Mouse (Mus musculus) midbrain, embryonic 11.5 days (tissue): ENCODE measurements around the gene Hacl1. TPM values are rescaled to one million over a fixed set of nuclear protein-coding genes. Genes with fewer than 3 reads are reported as not detected.
"Not testable (repeated sequence)": the region's sequence is repeated elsewhere in the genome, so short reads cannot be mapped to it uniquely, and the experiment has no call there.

Experiments used
- ATAC-seq: fragments of 200-750 bp; cut with Nextera tagmentation; 2 replicates; pipeline ENCODE4 v1.8.0; 2017; ENCODE audit warnings: moderate TSS enrichment, moderate library complexity; ENCODE audit not compliant: low FRiP score
- DNase-seq: peaks from one replicate; pipeline ENCODE4 v3.0.0; 2015; ENCODE audit warnings: low spot score; ENCODE audit errors: missing footprints
- H3K27ac ChIP-seq: fragments of 300-500 bp; sonication (generic); 2 replicates; pipeline ENCODE4 v1.5.1; 2014; ENCODE audit warnings: low read depth, low read length
- H3K27me3 ChIP-seq: fragments of 300-500 bp; sonication (generic); 2 replicates; pipeline ENCODE4 v1.6.1; 2014; ENCODE audit warnings: mild to moderate bottlenecking, low read length, moderate library complexity, mixed read lengths; ENCODE audit not compliant: control insufficient read depth, insufficient read depth
- H3K36me3 ChIP-seq: fragments of 300-500 bp; sonication (generic); 2 replicates; pipeline ENCODE4 v1.6.1; 2014; ENCODE audit warnings: mild to moderate bottlenecking, low read length, moderate library complexity, mixed read lengths; ENCODE audit not compliant: control insufficient read depth, insufficient read depth
- H3K4me1 ChIP-seq: fragments of 300-500 bp; sonication (generic); 2 replicates; pipeline ENCODE4 v1.6.1; 2014; ENCODE audit warnings: low read length; ENCODE audit not compliant: control insufficient read depth, insufficient read depth
- H3K4me2 ChIP-seq: fragments of 300-500 bp; sonication (generic); 2 replicates; pipeline ENCODE4 v1.6.1; 2014; ENCODE audit warnings: mild to moderate bottlenecking, moderate library complexity
- H3K4me3 ChIP-seq: fragments of 300-500 bp; sonication (generic); 2 replicates; pipeline ENCODE4 v1.5.1; 2014; ENCODE audit warnings: low read depth, low read length
- H3K9ac ChIP-seq: fragments of 300-500 bp; sonication (generic); 2 replicates; pipeline ENCODE4 v1.6.1; 2014; ENCODE audit warnings: low read length
- H3K9me3 ChIP-seq: fragments of 300-500 bp; sonication (generic); 2 replicates; pipeline ENCODE4 v1.6.1; 2016; ENCODE audit warnings: low read length; ENCODE audit not compliant: control insufficient read depth
- WGBS: fragments of 180-500 bp; shearing (Covaris S2); extraction: QIAGEN DNeasy Blood & Tissue Kit; methylation state at CpG from one replicate; pipeline ENCODE4 v1.1.7; 2014; 5-methylcytosine and 5-hydroxymethylcytosine counted together
- polyA plus RNA-seq: library from polyadenylated mRNA; unstranded; fragments of >200 nt; fragmentation: Nextera tagmentation; extraction: Ambion mirVana; gene quantifications from 2 replicates; pipeline ENCODE4 v1.2.1, GENCODE M21; 2014

Hacl1 gene
- polyA plus RNA-seq, 1 experiment from 2014 or later = 9.6 TPM

- Histone ChIP-seq H3K27ac (no peak overlapping the region), H3K4me1 (no peaks in the 10 kb centered on the region), H3K4me3 (no peak overlapping the region), H3K27me3 (no peaks in the 10 kb centered on the region), H3K4me2 (no peak overlapping the region), H3K36me3 (no peaks in the 10 kb centered on the region), H3K9ac (no peak overlapping the region), H3K9me3 (no peaks in the 10 kb centered on the region)
- no peak for ATAC-seq
- no peak for DNase-seq
- WGBS = 78% methylated on average over 9 of the region's 9 CpGs
Observed at GRCm38 (mm10) chr14:31620591-31621223, 20.4 kb downstream of the Hacl1 start.

GRCm38 (mm10) chr14:31617997-31618396, 23.1 kb downstream of the Hacl1 start:
- H3K27me3 ChIP-seq = no peaks in the 10 kb centered on the region

GRCm38 (mm10) chr14:31617204-31617603, 23.9 kb downstream of the Hacl1 start:
- Histone ChIP-seq H3K36me3 (no peaks in the 10 kb centered on the region), H3K9ac (no peak overlapping the region), H3K4me2 (no peak overlapping the region), H3K27me3 (no peaks in the 10 kb centered on the region), H3K27ac (no peak overlapping the region), H3K4me1 (no peaks in the 10 kb centered on the region), H3K4me3 (no peak overlapping the region), H3K9me3 (no peaks in the 10 kb centered on the region)
- ATAC-seq = no peak
- WGBS = 92% methylated on average over 9 of the region's 9 CpGs
- DNase-seq = no peak

More at GRCm38 (mm10) chr14:31617997-31618396, 23.1 kb downstream of the Hacl1 start:
- H3K4me1 ChIP-seq = no peaks in the 10 kb centered on the region
- ATAC-seq (no peak), DNase-seq (no peak)
- no peaks in the 10 kb centered on the region for H3K36me3 ChIP-seq
- H3K9me3 ChIP-seq = no peaks in the 10 kb centered on the region
- H3K4me3 ChIP-seq = no peak overlapping the region
- no peak overlapping the region for H3K9ac ChIP-seq
- H3K27ac ChIP-seq = no peak overlapping the region
- H3K4me2 ChIP-seq = no peak overlapping the region
- WGBS = 99% methylated on average over 3 of the region's 3 CpGs

- Histone ChIP-seq H3K9me3 (no peaks in the 10 kb centered on the region), H3K27ac (no peak overlapping the region), H3K4me3 (no peak overlapping the region), H3K4me1 (no peaks in the 10 kb centered on the region), H3K27me3 (no peaks in the 10 kb centered on the region), H3K9ac (no peak overlapping the region), H3K4me2 (no peak overlapping the region), H3K36me3 (no peaks in the 10 kb centered on the region)
- no peak for ATAC-seq
- no peak for DNase-seq
- WGBS = 86% methylated on average over 5 of the region's 5 CpGs
Observed at GRCm38 (mm10) chr14:31613671-31614070, 27.4 kb downstream of the Hacl1 start.

GRCm38 (mm10) chr14:31611986-31612385, 29.1 kb downstream of the Hacl1 start:
- no peak for DNase-seq
- no peak for ATAC-seq
- WGBS = 72% methylated on average over 4 of the region's 4 CpGs

GRCm38 (mm10) chr14:31605514-31605913, 35.6 kb downstream of the Hacl1 start:
- DNase-seq = no peak
- ATAC-seq = no peak
- H3K36me3 ChIP-seq = no peaks in the 10 kb centered on the region
- no peak overlapping the region for H3K4me2 ChIP-seq
- H3K4me3 ChIP-seq = no peak overlapping the region
- H3K27me3 ChIP-seq = no peaks in the 10 kb centered on the region
- WGBS = 58% methylated on average over 6 of the region's 6 CpGs
- no peaks in the 10 kb centered on the region for H3K9me3 ChIP-seq
- H3K9ac ChIP-seq = no peak overlapping the region
- H3K4me1 ChIP-seq = no peaks in the 10 kb centered on the region
- no peak overlapping the region for H3K27ac ChIP-seq

More at GRCm38 (mm10) chr14:31611986-31612385, 29.1 kb downstream of the Hacl1 start:
- H3K27ac ChIP-seq = no peak overlapping the region
- no peak overlapping the region for H3K9ac ChIP-seq
- no peaks in the 10 kb centered on the region for H3K36me3 ChIP-seq
- H3K4me2 ChIP-seq = no peak overlapping the region
- no peak overlapping the region for H3K4me3 ChIP-seq
- no peaks in the 10 kb centered on the region for H3K27me3 ChIP-seq
- no peaks in the 10 kb centered on the region for H3K4me1 ChIP-seq
- H3K9me3 ChIP-seq = no peaks in the 10 kb centered on the region

- Histone ChIP-seq H3K27me3 (no peaks in the 10 kb centered on the region), H3K36me3 (no peaks in the 10 kb centered on the region), H3K4me2 (no peak overlapping the region), H3K4me1 (no peaks in the 10 kb centered on the region), H3K9ac (no peak overlapping the region), H3K9me3 (no peaks in the 10 kb centered on the region), H3K27ac (no peak overlapping the region), H3K4me3 (no peak overlapping the region)
- WGBS = 87% methylated on average over 5 of the region's 5 CpGs
- no peak for DNase-seq
- ATAC-seq = no peak
Observed at GRCm38 (mm10) chr14:31604916-31605315, 36.2 kb downstream of the Hacl1 start.

GRCm38 (mm10) chr14:31602616-31602979, 38.5 kb downstream of the Hacl1 start:
- 83% methylated on average over 6 of the region's 6 CpGs for WGBS
- not testable (repeated sequence) for H3K9me3 ChIP-seq, H3K4me3 ChIP-seq, H3K27ac ChIP-seq, H3K9ac ChIP-seq, H3K36me3 ChIP-seq, ATAC-seq, H3K27me3 ChIP-seq, H3K4me2 ChIP-seq, H3K4me1 ChIP-seq, DNase-seq

- WGBS = 91% methylated on average over 14 of the region's 14 CpGs
- H3K9ac ChIP-seq = no peak overlapping the region
- DNase-seq = no peak
Observed at GRCm38 (mm10) chr14:31601908-31602615, 39.0 kb downstream of the Hacl1 start.

More at GRCm38 (mm10) chr14:31601908-31602615, 39.0 kb downstream of the Hacl1 start:
- H3K4me3 ChIP-seq = no peak overlapping the region
- H3K4me1 ChIP-seq = no peaks in the 10 kb centered on the region
- no peaks in the 10 kb centered on the region for H3K9me3 ChIP-seq
- no peaks in the 10 kb centered on the region for H3K27me3 ChIP-seq
- no peak for ATAC-seq
- no peaks in the 10 kb centered on the region for H3K36me3 ChIP-seq
- H3K4me2 ChIP-seq = no peak overlapping the region
- H3K27ac ChIP-seq = no peak overlapping the region
